Mouse (Mus musculus): ENCODE results near the gene Mad1l1. TPM values are rescaled to one million over a fixed set of nuclear protein-coding genes. Genes with fewer than 3 reads are reported as not detected.

Mad1l1 gene
- polyA plus RNA-seq, 1 experiment from 2014 or later = 34.7 TPM

GRCm38 (mm10) chr5:140064521-140064920, 256.8 kb downstream of the Mad1l1 start:
- Histone ChIP-seq H3K9me3 (no peaks in the 10 kb centered on the region), H3K27ac (no peak overlapping the region), H3K4me2 (replicated peaks) (no peak overlapping the region), H3K9ac (no peak overlapping the region), H3K4me1 (replicated peaks) (peaks cover 23% of the 10 kb centered on the region; the same call in 1 of the 2 replicates), H3K4me3 (replicated peaks) (no peak overlapping the region), H3K36me3 (no peaks in the 10 kb centered on the region), H3K27me3 (replicated peaks) (no peaks in the 10 kb centered on the region)
- ATAC-seq = no peak
- WGBS = 76% methylated on average over 4 of the region's 4 CpGs

DNA sequence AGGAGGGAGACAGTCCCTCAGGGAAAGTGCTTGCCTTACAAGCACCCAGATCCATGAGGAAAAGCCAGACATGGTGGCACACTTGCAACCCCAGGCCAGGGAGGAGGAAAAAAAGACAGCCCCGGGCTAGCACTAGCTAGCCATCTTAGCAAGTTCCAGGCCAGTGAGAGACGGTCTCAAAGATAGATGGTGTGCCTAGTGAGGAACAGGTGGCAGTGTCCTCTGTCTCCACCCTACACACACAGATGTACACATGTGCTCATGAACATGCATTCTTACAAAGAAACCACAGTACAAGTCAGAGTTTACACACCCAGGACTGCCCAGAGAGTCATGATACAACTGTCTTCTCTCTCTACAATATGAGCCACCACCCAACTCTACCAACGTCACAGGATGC, 258.5 kb downstream of the Mad1l1 start:
- Histone ChIP-seq H3K27me3 (replicated peaks) (no peaks in the 10 kb centered on the region), H3K9me3 (no peaks in the 10 kb centered on the region), H3K27ac (no peak overlapping the region), H3K9ac (no peak overlapping the region), H3K36me3 (no peaks in the 10 kb centered on the region), H3K4me2 (replicated peaks) (no peak overlapping the region), H3K4me3 (replicated peaks) (no peak overlapping the region), H3K4me1 (replicated peaks) (peaks cover 16% of the 10 kb centered on the region; the same call in 1 of the 2 replicates)
- WGBS = 91% methylated on average over 3 of the region's 3 CpGs
- ATAC-seq = no peak

GRCm38 (mm10) chr5:140062316-140062715, 259.0 kb downstream of the Mad1l1 start:
- H3K4me1 ChIP-seq (replicated peaks) = peaks cover 15% of the 10 kb centered on the region; the same call in 1 of the 2 replicates
- H3K9ac ChIP-seq = no peak overlapping the region
- no peaks in the 10 kb centered on the region for H3K36me3 ChIP-seq
- no peak overlapping the region for H3K4me3 ChIP-seq (replicated peaks)
- no peaks in the 10 kb centered on the region for H3K9me3 ChIP-seq
- WGBS = 57% methylated on average over 3 of the region's 3 CpGs
- no peak overlapping the region for H3K4me2 ChIP-seq (replicated peaks)
- no peak for ATAC-seq
- no peak overlapping the region for H3K27ac ChIP-seq
- H3K27me3 ChIP-seq (replicated peaks) = no peaks in the 10 kb centered on the region

DNA sequence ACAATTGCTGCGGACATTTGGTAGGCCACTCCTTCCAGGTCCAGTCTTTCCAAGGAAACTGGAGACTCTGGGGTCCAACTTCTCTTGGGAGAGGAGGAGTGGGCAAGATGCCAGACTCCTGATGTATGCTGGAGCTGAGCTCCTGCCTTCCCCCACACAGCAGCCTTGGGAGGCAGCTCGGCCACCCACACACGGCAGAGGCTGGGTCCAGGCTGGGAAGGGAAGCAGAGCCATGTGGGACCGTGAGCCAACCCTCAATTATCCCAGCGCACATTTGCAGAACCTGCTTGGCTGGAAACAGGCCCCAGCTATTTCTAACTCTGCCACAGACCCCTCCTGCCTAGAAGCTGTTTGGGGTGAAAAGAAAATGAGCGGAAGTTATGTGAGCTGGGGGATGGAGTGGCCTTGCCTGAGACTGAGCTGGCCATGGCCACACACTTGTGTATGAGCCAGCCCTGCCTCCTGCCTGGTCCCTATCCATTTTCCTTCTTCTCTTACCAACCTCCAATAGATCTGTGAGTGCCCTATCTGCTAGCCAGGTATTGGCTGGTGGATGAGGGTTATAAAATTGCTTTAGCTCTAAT, 260.0 kb downstream of the Mad1l1 start:
- H3K27me3 ChIP-seq (replicated peaks) = no peaks in the 10 kb centered on the region
- H3K9me3 ChIP-seq = no peaks in the 10 kb centered on the region
- no peak overlapping the region for H3K4me2 ChIP-seq (replicated peaks)
- no peak overlapping the region for H3K27ac ChIP-seq
- no peak overlapping the region for H3K4me3 ChIP-seq (replicated peaks)
- WGBS = 22% methylated on average over 6 of the region's 6 CpGs
- no peaks in the 10 kb centered on the region for H3K36me3 ChIP-seq
- no peak overlapping the region for H3K9ac ChIP-seq
- H3K4me1 ChIP-seq (replicated peaks) = peaks cover 15% of the 10 kb centered on the region; the same call in 1 of the 2 replicates
- peak; percentile 78 for ATAC-seq

- H3K4me2 ChIP-seq (replicated peaks) = no peak overlapping the region
- no peak overlapping the region for H3K4me3 ChIP-seq (replicated peaks)
- H3K36me3 ChIP-seq = no peaks in the 10 kb centered on the region
- 81% methylated on average over 3 of the region's 3 CpGs for WGBS
- no peak overlapping the region for H3K27ac ChIP-seq
- peaks cover 5% of the 10 kb centered on the region; the same call in 1 of the 2 replicates for H3K4me1 ChIP-seq (replicated peaks)
- no peaks in the 10 kb centered on the region for H3K27me3 ChIP-seq (replicated peaks)
- no peak overlapping the region for H3K9ac ChIP-seq
- H3K9me3 ChIP-seq = no peaks in the 10 kb centered on the region
- ATAC-seq = no peak
These were observed 265.1 kb downstream of the Mad1l1 start for GRCm38 (mm10) chr5:140056291-140056690.

DNA sequence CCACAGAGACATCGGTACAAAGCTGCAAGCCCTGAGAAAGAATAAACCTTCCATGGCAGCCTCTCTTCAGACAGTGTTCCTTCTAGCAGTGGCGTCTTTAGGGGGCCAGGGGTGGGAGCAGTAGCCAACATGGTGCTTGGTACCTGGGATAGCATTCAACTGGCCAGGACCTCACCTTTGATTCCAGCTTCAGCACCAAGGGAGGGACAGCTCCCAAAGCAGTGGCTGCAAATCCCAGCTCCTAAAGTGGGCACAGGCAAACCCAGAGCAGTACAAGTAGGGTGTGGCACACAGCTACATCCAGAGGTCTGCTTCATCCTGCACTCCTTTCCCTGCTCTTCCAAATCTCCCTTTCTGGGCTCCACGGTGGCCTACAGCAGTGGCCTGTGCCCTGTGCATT, 265.9 kb downstream of the Mad1l1 start:
- no peaks in the 10 kb centered on the region for H3K4me1 ChIP-seq (replicated peaks)

GRCm38 (mm10) chr5:140053626-140054025, 267.7 kb downstream of the Mad1l1 start:
- Histone ChIP-seq H3K4me1 (replicated peaks) (no peaks in the 10 kb centered on the region), H3K36me3 (no peaks in the 10 kb centered on the region), H3K9ac (no peak overlapping the region), H3K27me3 (replicated peaks) (no peaks in the 10 kb centered on the region), H3K4me3 (replicated peaks) (no peak overlapping the region), H3K4me2 (replicated peaks) (no peak overlapping the region), H3K27ac (no peak overlapping the region), H3K9me3 (no peaks in the 10 kb centered on the region)
- ATAC-seq = no peak
- WGBS = 74% methylated on average over 3 of the region's 3 CpGs

More for the DNA sequence above, 265.9 kb downstream of the Mad1l1 start:
- no peak overlapping the region for H3K9ac ChIP-seq
- H3K9me3 ChIP-seq = no peaks in the 10 kb centered on the region
- H3K4me2 ChIP-seq (replicated peaks) = no peak overlapping the region
- H3K4me3 ChIP-seq (replicated peaks) = no peak overlapping the region
- no peaks in the 10 kb centered on the region for H3K27me3 ChIP-seq (replicated peaks)
- WGBS = 85% methylated on average over 3 of the region's 3 CpGs
- H3K36me3 ChIP-seq = no peaks in the 10 kb centered on the region
- ATAC-seq = no peak
- no peak overlapping the region for H3K27ac ChIP-seq

- no peak overlapping the region for H3K4me3 ChIP-seq (replicated peaks)
- no peak overlapping the region for H3K27ac ChIP-seq
- 81% methylated on average over 3 of the region's 3 CpGs for whole genome bisulfite sequencing
- no peak overlapping the region for H3K4me2 ChIP-seq (replicated peaks)
- no peaks in the 10 kb centered on the region for H3K4me1 ChIP-seq (replicated peaks)
- H3K9me3 ChIP-seq = no peaks in the 10 kb centered on the region
- ATAC-seq = no peak
- H3K36me3 ChIP-seq = no peaks in the 10 kb centered on the region
- no peaks in the 10 kb centered on the region for H3K27me3 ChIP-seq (replicated peaks)
- H3K9ac ChIP-seq = no peak overlapping the region
These were observed 268.9 kb downstream of the Mad1l1 start for GRCm38 (mm10) chr5:140052405-140052804.

- no peak overlapping the region for H3K9ac ChIP-seq
- 82% methylated on average over 2 of the region's 2 CpGs for WGBS
- H3K27me3 ChIP-seq (replicated peaks) = no peaks in the 10 kb centered on the region
- H3K9me3 ChIP-seq = no peaks in the 10 kb centered on the region
- H3K4me2 ChIP-seq (replicated peaks) = no peak overlapping the region
- no peak overlapping the region for H3K4me3 ChIP-seq (replicated peaks)
- 0 out of 2 replicates have a peak, but pooled peaks have one; percentile 21 for ATAC-seq
- H3K4me1 ChIP-seq (replicated peaks) = 0 out of 2 replicates have a peak, but pooled peaks cover 16% of the 10 kb centered on the region
- H3K27ac ChIP-seq = no peak overlapping the region
- H3K36me3 ChIP-seq = no peaks in the 10 kb centered on the region
These were observed 275.9 kb downstream of the Mad1l1 start for GRCm38 (mm10) chr5:140045453-140045852.

GRCm38 (mm10) chr5:140043002-140043401, 278.4 kb downstream of the Mad1l1 start:
- ATAC-seq = no peak
- no peak overlapping the region for H3K4me3 ChIP-seq (replicated peaks)
- no peaks in the 10 kb centered on the region for H3K27me3 ChIP-seq (replicated peaks)
- 0 out of 2 replicates have a peak, but pooled peaks cover 16% of the 10 kb centered on the region for H3K4me1 ChIP-seq (replicated peaks)
- H3K9ac ChIP-seq = no peak overlapping the region
- 82% methylated on average over 1 of the region's 1 CpGs for WGBS
- H3K36me3 ChIP-seq = no peaks in the 10 kb centered on the region
- H3K27ac ChIP-seq = no peak overlapping the region
- H3K9me3 ChIP-seq = no peaks in the 10 kb centered on the region
- no peak overlapping the region for H3K4me2 ChIP-seq (replicated peaks)

DNA sequence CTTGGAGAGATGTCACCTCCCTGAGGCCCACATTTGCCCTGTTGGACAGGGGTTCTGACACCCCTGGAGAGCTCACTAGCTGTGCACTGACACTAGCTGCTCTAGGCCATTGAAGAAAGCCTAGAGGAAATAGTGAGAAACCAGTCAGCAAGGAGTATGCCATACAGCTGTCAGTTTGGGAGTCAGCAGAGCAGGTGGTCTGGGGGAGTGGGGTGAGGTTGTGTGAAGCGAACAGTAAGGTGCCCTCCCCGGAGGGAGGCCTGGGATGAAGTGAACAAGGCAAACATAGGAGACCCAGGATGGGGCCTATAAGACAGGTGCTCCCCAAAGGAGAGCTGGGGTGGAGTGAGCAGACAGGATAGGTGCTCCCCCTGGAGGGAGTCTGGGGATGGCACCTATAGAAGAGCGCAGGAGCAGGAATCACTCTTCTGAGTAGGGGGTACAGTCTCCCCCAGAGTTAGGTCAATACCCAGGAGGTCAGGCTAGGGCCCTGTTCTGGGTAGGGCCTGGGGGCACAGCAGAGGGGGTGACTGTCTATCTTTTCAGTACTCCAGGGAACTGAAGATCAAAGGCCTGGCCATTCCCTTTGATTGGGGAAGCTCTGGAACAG, 279.2 kb downstream of the Mad1l1 start:
- no peak for ATAC-seq
- H3K4me3 ChIP-seq (replicated peaks) = no peak overlapping the region

GRCm38 (mm10) chr5:140041055-140041454, 280.3 kb downstream of the Mad1l1 start:
- no peak overlapping the region for H3K9ac ChIP-seq
- H3K4me2 ChIP-seq (replicated peaks) = no peak overlapping the region
- no peaks in the 10 kb centered on the region for H3K36me3 ChIP-seq
- no peak overlapping the region for H3K27ac ChIP-seq
- H3K4me3 ChIP-seq (replicated peaks) = no peak overlapping the region
- no peaks in the 10 kb centered on the region for H3K27me3 ChIP-seq (replicated peaks)
- no peaks in the 10 kb centered on the region for H3K9me3 ChIP-seq
- whole genome bisulfite sequencing = 70% methylated on average over 3 of the region's 3 CpGs
- peak; percentile 72 for ATAC-seq
- 0 out of 2 replicates have a peak, but pooled peaks cover 16% of the 10 kb centered on the region for H3K4me1 ChIP-seq (replicated peaks)

More for the DNA sequence above, 279.2 kb downstream of the Mad1l1 start:
- 0 out of 2 replicates have a peak, but pooled peaks cover 16% of the 10 kb centered on the region for H3K4me1 ChIP-seq (replicated peaks)
- no peak overlapping the region for H3K4me2 ChIP-seq (replicated peaks)
- no peak overlapping the region for H3K9ac ChIP-seq
- WGBS = 72% methylated on average over 3 of the region's 3 CpGs
- H3K27ac ChIP-seq = no peak overlapping the region
- no peaks in the 10 kb centered on the region for H3K27me3 ChIP-seq (replicated peaks)
- H3K36me3 ChIP-seq = no peaks in the 10 kb centered on the region
- H3K9me3 ChIP-seq = no peaks in the 10 kb centered on the region
